Mouse (Mus musculus) gastrocnemius, adult 18-20 months (tissue): ENCODE measurements around the gene Adgrg6. TPM values are rescaled to one million over a fixed set of nuclear protein-coding genes. Genes with fewer than 3 reads are reported as not detected.

ENCODE experiments used
- DNase-seq: peaks from one replicate; pipeline ENCODE4 v3.0.0; 2021; ENCODE audit warnings: low spot score
- total RNA-seq, 2 experiments: library from RNA; stranded (reverse); gene quantifications; 2 replicates each; pipeline ENCODE4 v1.2.3; 2021

Adgrg6 gene
- total RNA-seq, 2 experiments from 2014 or later = 1.2 to 1.6 TPM

DNA sequence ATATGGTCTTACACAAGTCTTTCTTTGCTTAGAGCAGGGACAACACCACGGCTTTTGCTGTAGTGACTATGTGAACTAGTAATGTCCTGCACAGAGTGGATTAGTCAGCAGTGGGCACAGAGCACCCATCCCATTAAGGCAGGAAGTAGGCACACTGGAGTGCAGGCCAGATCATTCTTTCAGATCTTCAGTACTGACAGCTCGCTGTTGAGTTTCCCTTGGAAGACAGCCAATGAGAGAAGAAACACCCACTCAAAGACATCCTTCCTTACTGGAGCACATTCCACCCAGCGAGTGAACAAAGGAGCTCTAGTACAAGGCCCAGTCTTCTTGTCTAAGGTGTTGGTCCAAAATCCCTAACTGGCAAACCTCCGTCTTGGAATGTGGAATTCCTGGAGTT, 53.6 kb downstream of the Adgrg6 start:
- no peak for DNase-seq

DNA sequence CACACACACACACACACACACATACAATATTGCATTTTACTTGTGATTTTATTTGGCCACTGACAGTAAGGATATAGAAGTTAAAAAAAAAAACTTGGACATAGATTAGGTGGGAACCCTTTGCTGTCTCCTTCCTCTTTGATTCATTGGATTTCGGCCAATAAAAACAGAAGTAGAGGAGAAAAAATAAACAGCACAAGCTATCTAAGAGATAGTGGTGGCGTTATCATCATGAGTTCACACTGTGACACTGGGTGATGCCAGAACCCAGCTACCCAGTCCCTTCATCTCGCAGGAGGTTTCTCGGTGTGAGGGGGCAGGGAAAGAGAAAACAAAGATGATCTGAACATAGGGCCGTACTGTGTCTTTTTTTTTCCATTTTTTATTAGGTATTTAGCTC, 62.2 kb downstream of the Adgrg6 start:
- DNase-seq = no peak

DNA sequence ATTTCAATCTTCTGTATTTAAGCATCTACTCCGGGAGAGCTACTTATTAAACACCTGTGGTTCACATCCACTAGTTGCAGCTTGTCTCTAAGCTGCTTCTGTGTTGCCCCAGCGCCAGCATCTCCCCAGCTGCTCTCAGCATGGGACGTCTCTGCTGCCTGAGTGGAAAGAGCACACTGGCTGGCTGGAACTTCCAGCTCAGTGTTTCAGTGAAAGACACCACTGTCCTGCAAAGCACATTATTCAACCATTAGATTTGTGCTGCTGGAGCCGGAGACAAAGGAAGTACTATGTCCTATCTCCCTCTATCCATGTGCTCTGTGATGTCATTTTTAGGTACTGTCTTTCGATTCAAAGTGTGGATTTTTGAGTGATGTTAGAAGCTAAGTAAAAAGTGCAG, 63.0 kb downstream of the Adgrg6 start:
- DNase-seq = no peak

- DNase-seq = no peak
Observed at GRCm38 (mm10) chr10:14480928-14481327, 64.5 kb downstream of the Adgrg6 start.

GRCm38 (mm10) chr10:14476393-14476792, 69.1 kb downstream of the Adgrg6 start:
- DNase-seq = no peak

DNA sequence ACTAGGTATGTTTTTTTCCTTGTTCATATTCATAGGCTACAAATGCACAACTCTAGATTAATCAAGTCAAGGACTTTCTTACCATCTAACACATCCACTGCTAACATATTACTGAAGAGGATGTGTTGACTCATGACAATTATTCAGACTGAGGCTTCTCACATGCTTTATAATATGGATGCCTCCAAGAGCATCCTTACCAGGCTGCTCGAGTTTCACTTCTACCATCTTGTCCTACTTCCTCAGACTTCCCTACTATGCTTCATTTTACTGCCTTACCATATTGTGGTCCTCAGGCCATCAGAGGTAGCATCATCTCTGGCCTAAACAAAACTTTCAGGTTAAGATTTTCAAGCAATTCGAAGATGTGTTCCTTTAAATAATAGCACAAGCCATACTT, 69.8 kb downstream of the Adgrg6 start:
- DNase-seq = no peak

DNA sequence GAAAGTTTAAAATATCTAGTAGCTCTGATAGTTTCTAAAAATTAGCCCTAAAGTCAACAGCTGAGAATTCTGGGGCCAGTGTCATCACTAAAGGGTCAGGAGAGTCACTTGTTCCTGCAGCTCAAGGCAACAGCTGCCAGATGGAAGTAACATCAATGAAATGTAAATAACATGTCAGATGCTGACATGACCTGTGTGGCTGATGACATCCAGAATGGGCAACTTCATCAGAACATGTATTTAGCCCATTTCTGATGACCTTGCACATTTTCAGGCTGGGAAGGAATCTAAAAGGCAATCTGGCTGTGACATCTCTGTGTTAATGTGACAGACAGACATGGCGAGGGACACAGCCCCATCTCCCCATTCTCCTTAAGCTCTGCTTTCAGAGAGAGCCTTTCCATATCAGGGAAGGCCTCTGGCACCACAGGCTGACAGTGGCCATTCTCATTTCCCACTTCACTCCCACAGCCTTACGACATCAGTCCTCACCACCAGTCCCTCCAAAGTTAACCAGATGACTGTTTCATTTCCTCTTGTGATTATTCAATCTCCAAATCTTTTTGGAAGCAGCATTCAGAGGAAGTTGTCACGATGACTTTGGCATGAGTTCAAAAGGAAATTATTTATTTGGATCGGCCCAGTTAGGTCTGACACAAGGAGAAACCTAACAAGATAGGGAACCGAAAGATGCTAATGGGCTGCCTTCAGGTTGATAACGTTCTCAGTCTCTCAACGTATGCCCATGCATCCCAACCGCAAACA, 70.7 kb downstream of the Adgrg6 start:
- no peak for DNase-seq

DNA sequence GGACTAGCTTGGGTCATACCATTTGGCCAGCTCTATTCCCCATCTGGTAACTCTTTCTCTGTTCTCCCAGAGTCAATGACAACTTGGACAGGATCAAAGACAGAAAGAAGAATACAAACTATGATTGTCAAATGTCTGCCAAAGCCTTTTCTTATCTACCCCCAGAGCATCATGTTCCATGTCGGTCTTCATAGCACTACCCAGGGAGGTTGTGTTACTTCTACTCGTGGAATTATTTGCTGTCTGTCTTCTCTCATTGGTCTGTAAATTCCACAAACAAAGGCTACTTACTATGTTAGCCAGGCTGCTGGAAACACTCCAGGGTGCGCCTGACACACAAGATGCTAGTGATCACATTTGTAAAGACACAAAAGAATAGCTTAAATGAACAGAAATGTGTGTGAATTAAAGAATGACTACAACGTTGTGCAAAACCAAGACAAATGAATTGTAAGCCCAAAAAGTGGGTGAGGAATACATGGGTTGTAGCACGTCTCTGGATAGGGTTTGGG, 74.4 kb downstream of the Adgrg6 start:
- DNase-seq = no peak

DNA sequence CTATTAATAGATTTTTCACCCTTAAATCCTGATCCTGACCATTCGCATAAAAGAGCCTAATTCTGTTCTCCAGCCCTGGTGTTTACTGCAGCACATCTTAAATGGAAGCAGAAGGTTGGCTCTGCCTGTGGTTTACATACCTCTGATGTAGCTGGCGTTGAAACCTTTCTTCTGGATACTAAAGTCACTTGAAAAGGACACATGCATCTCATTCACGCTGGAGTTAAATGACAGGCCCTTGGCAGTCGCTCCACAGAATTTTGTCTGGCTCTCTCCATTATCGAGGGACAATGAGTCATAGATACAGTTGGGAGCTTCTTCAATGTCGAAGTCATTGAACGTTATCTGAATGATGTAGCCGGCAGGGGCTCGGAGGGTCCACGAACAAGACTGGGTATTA, 76.8 kb downstream of the Adgrg6 start:
- DNase-seq = no peak

GRCm38 (mm10) chr10:14463796-14464511, 81.5 kb downstream of the Adgrg6 start:
- no peak for DNase-seq

DNA sequence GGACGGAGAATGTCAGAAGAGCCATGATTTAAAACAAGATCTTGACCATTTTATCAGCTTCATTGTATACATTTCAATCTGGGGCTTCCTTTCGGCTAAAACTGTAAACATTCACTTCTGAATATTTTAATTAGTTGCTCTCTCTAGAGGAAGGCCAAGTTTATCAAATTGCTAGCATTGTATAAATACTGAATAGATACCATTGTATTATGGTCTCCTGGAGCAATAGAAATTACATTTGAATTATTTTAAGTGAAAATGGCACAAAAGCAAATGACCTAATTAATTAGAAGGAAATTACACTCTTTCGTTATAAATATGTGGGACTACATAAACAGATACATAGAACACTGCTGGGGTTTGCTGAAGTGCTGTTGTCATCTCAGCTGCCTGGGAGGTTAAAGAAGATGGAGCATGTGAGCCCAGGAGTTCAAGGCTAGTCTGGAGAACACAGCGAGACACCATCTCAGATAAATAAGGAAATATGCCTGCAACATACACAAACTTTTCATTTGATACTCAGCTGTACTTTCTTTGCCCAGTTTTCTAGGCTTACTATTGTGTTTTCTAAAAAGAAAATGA, 84.4 kb downstream of the Adgrg6 start:
- DNase-seq = no peak

GRCm38 (mm10) chr10:14460252-14460932, 85.1 kb downstream of the Adgrg6 start:
- DNase-seq = no peak

DNA sequence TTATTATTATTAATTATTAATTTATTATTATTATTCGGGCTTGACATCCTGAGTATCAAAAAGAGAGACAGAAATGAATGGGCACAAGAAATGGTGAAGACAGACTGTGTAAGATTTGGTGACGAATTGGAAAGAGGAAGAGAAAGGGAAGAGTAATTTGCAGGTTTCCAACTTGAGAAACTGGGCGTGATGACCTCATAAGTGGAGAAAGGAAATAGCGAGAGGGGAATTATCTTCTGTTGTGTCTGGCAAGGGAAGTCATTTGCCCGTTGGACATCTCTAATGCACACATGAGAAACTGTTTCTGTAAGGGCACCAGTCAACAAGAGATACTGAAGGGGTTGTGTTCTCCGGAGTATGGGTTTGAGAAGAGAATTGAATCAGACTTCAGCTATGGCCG, 85.6 kb downstream of the Adgrg6 start:
- no peak for DNase-seq

DNA sequence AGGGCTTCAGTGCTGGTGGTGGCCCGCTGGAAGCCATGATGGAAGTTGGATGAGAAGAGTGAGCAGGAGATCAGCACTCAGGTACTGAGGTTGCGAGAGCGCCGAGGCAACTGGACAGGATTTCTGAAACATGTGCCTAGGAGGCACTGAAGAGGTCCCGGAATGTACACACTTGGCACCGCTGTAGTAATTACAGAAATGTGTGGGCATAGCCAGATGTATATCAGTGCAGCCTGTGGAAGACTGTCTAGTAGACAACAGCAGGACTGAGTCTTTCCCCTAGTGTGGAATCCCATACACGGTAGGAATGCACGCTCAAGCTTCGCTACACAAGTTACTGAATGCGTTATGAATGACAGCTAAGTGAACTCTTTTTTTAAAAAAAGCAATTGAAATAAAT, 86.1 kb downstream of the Adgrg6 start:
- DNase-seq = no peak

- DNase-seq = no peak
Observed at GRCm38 (mm10) chr10:14454481-14454880, 91.0 kb downstream of the Adgrg6 start.

- no peak for DNase-seq
Observed at GRCm38 (mm10) chr10:14451811-14452210, 93.6 kb downstream of the Adgrg6 start.

GRCm38 (mm10) chr10:14450073-14450472, 95.4 kb downstream of the Adgrg6 start:
- no peak for DNase-seq

DNA sequence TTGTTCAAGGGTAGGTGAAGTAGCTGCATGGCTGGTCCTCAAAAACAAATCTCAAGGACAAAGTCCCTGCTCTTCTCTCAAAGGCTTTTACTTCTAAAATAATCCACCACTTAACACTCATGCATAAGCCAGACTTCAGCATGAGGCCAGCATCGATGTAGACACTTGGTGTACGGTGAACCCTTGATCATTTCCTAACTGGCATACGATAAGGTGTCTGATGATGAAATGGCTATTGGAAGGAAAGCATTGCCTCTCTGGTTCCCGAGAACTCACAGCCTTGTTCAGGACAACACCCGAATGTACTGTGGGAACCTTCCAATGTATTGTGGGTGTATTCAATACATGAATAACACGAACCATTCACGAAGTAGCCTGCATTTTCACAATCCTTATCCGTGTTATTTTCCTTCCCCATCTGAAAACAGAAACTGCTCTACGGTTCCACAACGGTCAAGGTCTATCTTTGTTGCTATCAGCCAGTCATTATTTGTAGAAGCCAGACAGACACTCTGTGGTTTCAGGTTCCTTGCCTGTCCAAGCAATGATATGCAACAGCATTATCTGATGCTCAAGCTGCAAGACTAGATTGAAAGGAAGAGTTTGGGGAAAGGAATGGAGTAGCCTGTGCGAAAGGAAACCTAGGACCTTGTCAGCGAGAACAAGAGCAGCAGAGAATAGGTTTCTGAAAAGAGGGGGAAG, 99.7 kb downstream of the Adgrg6 start:
- no peak for DNase-seq

GRCm38 (mm10) chr10:14440860-14441579, 104.4 kb downstream of the Adgrg6 start:
- no peak for DNase-seq

DNA sequence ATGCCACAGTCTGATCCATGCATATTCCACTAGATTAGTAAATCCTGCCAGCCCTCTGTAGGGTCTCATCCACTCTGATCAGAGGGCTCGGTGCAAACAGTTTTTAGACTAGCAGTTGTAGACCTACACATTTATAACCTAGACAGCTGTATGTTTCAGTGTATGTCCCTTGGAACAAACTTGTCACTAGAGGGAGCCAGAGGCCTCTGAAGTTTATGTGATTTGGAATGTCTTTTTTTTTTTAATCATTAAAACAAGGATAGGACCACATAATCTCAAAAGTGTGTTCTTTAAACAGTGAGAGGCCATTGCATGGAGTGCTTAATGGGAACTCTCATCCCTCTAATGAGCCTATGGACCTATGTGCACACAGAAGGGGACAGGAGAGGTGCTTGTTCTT, 141.4 kb downstream of the Adgrg6 start:
- peak; percentile 22 for DNase-seq

DNA sequence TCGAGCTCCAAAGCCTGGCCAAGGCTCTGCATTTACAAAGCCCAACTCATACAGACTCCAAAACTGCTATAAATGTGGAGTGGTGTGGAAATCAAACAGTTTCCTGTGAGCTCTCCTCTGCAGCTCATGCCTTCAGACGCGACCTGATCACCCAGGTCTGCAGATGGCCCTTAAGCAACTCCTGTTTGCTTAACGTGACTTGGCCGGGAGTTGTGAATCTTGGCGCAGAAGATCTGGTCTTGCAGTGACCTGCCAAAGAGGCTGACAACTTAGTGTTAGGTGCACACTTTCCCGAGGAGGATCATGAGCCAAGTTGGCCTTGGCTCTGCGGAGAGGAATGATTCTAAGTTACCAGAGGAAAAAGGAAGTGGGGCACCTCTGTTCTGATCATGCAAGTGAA, 143.7 kb downstream of the Adgrg6 start:
- peak; percentile 80 for DNase-seq
